Mouse (Mus musculus) liver, embryonic 14.5 days (tissue): ENCODE data around the gene B3gnt2.

Experiments
- CTCF ChIP-seq: IDR thresholded peaks from 2 replicates; pipeline ENCODE4 v1.5.1; 2016; ENCODE audit warnings: antibody characterized with exemption, low read depth, control low read depth
- EP300 ChIP-seq: IDR thresholded peaks from 2 replicates; pipeline ENCODE4 v1.6.1; 2016; ENCODE audit warnings: antibody characterized with exemption, low read depth

DNA sequence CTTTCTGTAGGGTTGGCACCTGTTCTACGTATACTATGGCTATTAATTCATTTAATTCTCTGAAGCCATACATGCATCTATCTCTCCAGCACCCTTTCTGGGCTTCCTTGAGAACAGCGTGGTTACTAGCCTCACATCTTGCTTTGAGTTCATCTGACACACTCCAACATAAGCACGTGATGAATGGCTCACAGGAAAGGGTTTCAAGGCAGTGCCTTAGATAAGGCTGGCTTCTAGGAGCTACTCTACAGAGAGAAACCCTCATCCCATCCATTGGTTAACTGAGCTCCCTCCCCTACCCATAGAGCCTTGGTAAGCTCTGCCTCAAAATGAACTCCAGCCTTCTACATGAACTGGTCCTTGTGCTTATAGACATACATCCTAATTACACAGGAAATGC, 47.3 kb downstream of the B3gnt2 start:
- TF ChIP-seq CTCF (no peak), EP300 (no peak)
